Mouse (Mus musculus) layer of hippocampus, adult 2 months (tissue): ENCODE data around the gene Bub1b. TPM values are rescaled to one million over a fixed set of nuclear protein-coding genes. Genes with fewer than 3 reads are reported as not detected.
A peak's percentile ranks its signal among the peaks of the same experiment; 100 is the strongest.

ENCODE experiments used
- DNase-seq, 2 experiments: peaks; one replicate each; pipeline ENCODE4 v3.0.0; 2022; ENCODE audit warnings: low spot score in 2 of 2
- H3K27ac ChIP-seq: fragments of 200-600 bp; 2 replicates; pipeline ENCODE4 v1.8.1; 2022
- H3K4me3 ChIP-seq: fragments of 200-600 bp; 2 replicates; pipeline ENCODE4 v1.8.1; 2022; ENCODE audit warnings: mild to moderate bottlenecking
- CTCF ChIP-seq: fragments of 200-600 bp; conservative IDR thresholded peaks from 2 replicates; pipeline ENCODE4 v1.8.1; 2022; ENCODE audit warnings: antibody characterized with exemption, mild to moderate bottlenecking, moderate library complexity
- long read RNA-seq, 2 experiments: library from polyadenylated mRNA; stranded (forward); transcript quantifications; one replicate each; pipeline ENCODE4 v2.0.0; 2021; ENCODE audit warnings: borderline mapping rate in 2 of 2
- total RNA-seq, 2 experiments: library from RNA; stranded (reverse); gene quantifications; 2 replicates each; pipeline ENCODE4 v1.2.3; 2021

Bub1b gene
- 1 to 10 TPM; 2.0 to 2.1 TPM for total RNA-seq
- long read RNA-seq, experiment 1, result 0 reads
- long read RNA-seq, experiment 2, partial matches to known transcripts, result 1 of 2 reads
- long read RNA-seq, experiment 2, other reads (novel, unspliced or antisense), result 0 of 2 reads

DNA sequence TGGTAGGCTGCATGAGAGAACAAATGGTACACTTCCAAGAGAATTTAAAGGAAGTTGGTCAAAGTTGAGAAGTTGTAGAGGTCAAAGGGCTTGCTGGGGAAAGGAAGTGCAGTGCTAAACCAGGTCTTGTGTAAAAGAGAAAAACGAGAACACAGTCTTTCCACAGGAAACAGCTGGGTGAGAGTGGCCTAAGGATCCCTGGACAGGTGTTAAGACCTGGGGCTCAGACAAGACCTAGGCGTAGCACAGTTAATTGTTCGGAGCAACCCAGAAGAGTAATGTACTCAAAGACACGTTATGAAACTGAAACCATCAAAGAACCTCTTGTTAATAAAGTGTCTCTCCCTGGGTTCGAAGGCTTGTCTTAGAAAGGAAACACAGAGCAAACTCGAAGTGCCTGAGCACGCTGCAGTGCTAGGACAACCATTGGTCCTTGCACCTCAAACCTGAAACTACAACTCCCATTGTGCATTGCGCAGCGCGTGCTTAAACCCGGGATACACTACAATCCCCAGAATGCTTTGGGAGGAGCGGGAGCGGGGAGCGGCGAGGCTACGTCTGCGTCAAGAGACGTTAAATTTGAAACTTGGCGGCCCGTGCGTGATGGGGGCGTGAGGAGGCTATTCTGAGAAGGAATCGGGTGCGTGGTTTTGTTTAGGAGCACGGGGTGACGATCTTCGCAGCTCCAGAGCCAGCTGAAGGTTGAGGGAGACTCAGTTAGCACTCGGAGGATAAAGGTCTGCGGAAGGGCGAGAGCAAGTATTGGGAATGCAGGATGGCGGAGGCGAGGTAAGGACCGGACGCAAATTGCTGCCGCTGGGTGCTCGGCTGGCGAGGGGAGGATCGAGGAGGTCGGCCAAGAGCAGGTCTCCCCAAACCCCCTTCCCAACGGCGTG is at the start of gene Bub1b:
Gene Bub1b, plus strand, starts transcription at position 539 of the 896 bp plus-strand sequence.
- H3K27ac ChIP-seq, result no peak within 1 kb of the TSS
- peak within 1 kb of the TSS; percentile 58 for H3K4me3 ChIP-seq
- peak; percentile 90 to 91 for DNase-seq
- TF ChIP-seq CTCF, result no peak

GRCm38 (mm10) chr2:118548421-118549221 is 49.4 kb upstream of the Bub1b start:
- peak; percentile 48 for TF ChIP-seq CTCF
- peak overlapping the region; percentile 80; the same call in 1 of the 2 replicates for H3K27ac ChIP-seq

GRCm38 (mm10) chr2:118549507-118550473 is 48.2 kb upstream of the Bub1b start, which contains the start of gene Bmf:
Gene Bmf, minus strand, starts transcription at chr2:118549687.
- peak; percentile 92 to 94 for DNase-seq
- Histone ChIP-seq H3K4me3 (peak within 1 kb of the TSS; percentile 70), H3K27ac (peak within 1 kb of the TSS; percentile 80)
- no peak; the same call in 1 of the 2 replicates for TF ChIP-seq CTCF

More at GRCm38 (mm10) chr2:118548421-118549221, 49.4 kb upstream of the Bub1b start:
- peak overlapping the region; percentile 70 for H3K4me3 ChIP-seq
- no peak for DNase-seq

DNA sequence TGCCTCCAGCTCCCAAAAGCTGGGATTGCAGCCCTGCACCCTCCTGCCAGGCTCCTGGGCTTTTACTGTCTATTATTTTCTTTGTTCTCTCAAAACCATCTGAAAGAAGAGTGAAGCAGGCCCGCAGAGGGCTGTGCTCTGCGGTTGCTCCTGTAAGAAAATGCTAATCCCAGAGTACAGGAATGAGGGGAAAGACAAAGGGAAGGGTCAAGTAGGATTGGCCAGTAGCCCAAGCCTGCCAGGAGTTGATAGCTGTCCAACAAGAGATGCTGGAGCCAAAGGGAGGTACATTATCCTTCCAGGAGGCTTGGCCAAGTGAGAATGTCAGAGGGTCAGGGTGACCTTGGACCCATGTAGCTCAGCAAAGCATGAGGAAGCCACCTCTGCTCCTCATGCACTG is 46.4 kb upstream of the Bub1b start:
- no peak for DNase-seq
- Histone ChIP-seq H3K27ac (no peak overlapping the region), H3K4me3 (no peak overlapping the region)
- no peak for TF ChIP-seq CTCF

DNA sequence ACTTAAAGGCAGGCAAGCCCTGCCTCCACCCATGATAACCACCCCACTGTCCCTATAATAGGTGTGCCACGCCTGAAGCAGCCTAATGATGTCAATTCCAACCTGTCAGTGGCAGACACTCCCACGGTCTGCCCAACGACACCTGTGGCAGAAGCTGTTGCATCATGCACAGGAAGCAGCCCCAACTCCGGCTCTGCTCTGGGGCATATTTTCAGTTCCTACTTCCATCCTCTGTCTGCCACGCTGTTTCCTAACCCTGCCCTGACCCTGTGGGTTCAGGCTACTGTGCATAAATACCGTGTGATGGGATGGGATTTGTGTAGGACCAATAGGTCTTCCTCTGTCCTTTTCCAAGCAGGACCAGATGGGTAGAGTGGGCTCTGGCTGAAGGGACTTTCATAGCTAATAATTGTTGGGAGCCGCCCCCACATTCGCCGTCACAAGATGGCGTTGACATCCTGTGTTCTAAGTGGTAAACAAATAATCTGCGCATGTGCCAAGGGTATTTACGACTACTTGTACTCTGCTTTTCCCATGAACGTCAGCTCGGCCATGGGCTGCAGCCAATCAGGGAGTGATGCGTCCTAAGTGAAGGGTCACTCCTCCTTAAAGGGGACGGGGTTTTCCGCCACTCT is 43.5 kb upstream of the Bub1b start:
- peak; percentile 32 to 72 for DNase-seq
- Histone ChIP-seq H3K4me3 (peak overlapping the region; percentile 56), H3K27ac (peak overlapping the region; percentile 81)

DNA sequence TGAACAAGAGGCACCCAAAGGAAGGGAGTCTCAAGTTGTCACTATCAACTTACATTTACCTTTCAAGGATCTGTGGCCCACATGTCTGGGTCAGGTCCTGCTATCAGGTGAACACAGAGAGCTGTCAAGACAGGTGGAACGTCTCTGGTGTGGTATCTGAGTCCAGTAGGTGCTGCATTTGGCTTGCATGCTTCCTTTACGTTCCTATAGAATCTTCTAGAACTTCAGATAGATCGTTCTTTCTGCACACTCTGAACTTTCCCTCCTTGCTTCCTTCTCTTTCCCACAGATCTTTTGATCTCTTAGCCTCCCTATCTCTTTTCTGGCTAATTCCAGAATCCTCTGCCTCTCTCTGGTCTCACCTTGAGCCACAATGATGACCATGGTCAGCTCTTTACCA is 39.6 kb upstream of the Bub1b start:
- TF ChIP-seq CTCF, result no peak
- no peak for DNase-seq
- H3K4me3 ChIP-seq, result no peak overlapping the region
- no peak overlapping the region for H3K27ac ChIP-seq

DNA sequence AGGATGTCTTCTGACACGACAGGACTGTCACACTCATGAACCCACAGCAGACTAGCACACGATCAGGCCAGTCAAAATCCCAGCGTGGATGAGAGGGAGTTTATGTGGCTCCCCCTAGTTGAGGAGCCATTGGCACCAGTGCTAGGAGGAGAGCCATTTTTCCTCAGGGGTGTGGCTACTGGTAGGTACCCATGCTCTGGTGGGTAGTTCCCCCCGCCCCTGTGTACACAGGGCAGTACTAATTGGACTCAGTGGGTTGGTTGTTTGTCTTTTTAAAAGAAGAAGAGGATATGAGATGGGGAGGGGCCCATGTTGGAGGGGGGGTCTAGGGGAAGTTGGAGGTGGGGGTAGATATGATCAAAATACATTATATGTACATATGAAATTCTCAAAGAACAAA is 36.0 kb upstream of the Bub1b start:
- Histone ChIP-seq H3K27ac (no peak overlapping the region), H3K4me3 (no peak overlapping the region)
- no peak for TF ChIP-seq CTCF
- no peak for DNase-seq

GRCm38 (mm10) chr2:118562431-118562830 is 35.6 kb upstream of the Bub1b start:
- no peak for DNase-seq
- Histone ChIP-seq H3K4me3 (no peak overlapping the region), H3K27ac (no peak overlapping the region)
- no peak for TF ChIP-seq CTCF

GRCm38 (mm10) chr2:118567179-118567578 is 30.8 kb upstream of the Bub1b start:
- TF ChIP-seq CTCF, result no peak
- DNase-seq, result no peak
- no peak overlapping the region for H3K27ac ChIP-seq
- H3K4me3 ChIP-seq, result no peak overlapping the region

DNA sequence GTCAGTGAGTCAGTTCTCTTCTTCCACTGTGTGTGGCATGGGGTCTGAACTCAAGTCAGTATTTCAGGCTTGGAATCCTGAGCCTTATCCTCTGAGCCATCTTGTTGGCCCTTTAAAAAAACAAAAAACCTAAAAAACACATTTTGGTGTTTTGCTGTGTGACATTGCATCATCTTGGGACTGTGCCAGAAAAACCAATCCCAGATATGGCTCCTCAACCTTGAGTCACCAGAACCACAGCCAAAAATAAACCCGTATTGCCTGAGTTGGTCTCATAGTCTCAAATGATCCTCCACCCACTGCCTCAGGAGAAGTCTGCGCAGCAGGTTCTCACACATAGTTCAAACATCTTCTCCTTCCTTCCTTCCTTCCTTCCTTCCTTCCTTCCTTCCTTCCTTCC is 27.1 kb upstream of the Bub1b start:
- TF ChIP-seq CTCF, result no peak
- H3K27ac ChIP-seq, result no peak overlapping the region

GRCm38 (mm10) chr2:118572183-118572836 is 25.7 kb upstream of the Bub1b start:
- H3K27ac ChIP-seq, result no peak overlapping the region
- H3K4me3 ChIP-seq, result no peak overlapping the region
- no peak for DNase-seq
- no peak for TF ChIP-seq CTCF

More for the DNA sequence above, 27.1 kb upstream of the Bub1b start:
- no peak for DNase-seq
- H3K4me3 ChIP-seq, result no peak overlapping the region
